8 mouse cellular contexts compared by ENCODE assay signal in the genomic region with DNA sequence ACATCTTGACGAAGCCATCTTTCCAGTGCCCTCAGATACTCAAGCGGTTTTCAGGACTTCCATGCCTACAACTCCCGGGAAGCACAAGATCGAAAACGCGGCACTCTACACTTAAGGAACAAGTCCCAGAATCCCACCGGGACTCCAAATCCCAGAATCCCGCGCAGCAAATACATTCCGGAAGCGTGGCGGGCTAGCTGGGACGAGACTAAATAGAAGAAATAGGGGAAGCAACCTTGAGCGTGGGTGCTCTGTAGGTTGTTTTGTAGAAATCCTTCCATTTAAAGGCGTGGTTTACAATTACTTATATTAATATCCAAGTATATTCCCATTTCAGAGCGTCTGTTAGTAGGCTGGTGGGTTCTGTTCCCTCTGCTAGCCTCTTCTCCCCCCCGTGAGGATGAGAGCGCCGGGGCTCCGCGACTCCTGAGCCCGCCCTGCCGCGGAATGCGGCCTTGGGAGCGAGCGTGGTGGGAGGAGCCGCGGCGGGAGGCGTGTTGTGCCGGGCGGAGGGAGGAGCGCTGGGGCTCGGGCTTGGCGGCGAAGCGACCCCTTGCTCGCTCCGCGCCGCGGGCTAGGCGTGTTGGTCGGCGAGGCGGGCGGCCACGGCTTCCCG. TPM values are rescaled to one million over a fixed set of nuclear protein-coding genes. Genes with fewer than 3 reads are reported as not detected.
DNase-seq lines count a peak whose midpoint lies in the region; ATAC-seq lines count a peak whose summit lies in the region.

A gene (plus strand): TSS at position 465 of the 616 bp plus-strand sequence.

- H3K9ac ChIP-seq in kidney, embryonic 15.5 days, result peak within 1 kb of the TSS; percentile 88

- H3K4me2 ChIP-seq in kidney, embryonic 15.5 days, result peak within 1 kb of the TSS; percentile 69

- H3K27me3 ChIP-seq in heart, embryonic 10.5 days (ENCODE audit: insufficient read depth, poor library complexity, severe bottlenecking), result no peaks in the 10 kb centered on the region
- no peaks in the 10 kb centered on the region for H3K27me3 ChIP-seq in kidney, embryonic 15.5 days

- peak within 1 kb of the TSS; percentile 98 for H3K27ac ChIP-seq in heart, embryonic 10.5 days
- peak within 1 kb of the TSS; percentile 88 for H3K27ac ChIP-seq in kidney, embryonic 15.5 days

- DNase-seq in B cell, adult 2 months, result peak; percentile 92 to 94
- peak; percentile 98 for DNase-seq in brain, adult 2 months (ENCODE audit: low read depth, low spot score)
- peak; percentile 96 for DNase-seq in heart, embryonic 10.5 days (ENCODE audit: low spot score)
- DNase-seq in liver, result peak; percentile 94
- DNase-seq in spleen, postnatal 4 days (ENCODE audit: low spot score in 2 of 2), result peak; percentile 91 to 96

- peak within 1 kb of the TSS; percentile 97 for H3K4me3 ChIP-seq in heart, embryonic 10.5 days
- peak within 1 kb of the TSS; percentile 94 for H3K4me3 ChIP-seq in kidney, embryonic 15.5 days (replicated peaks)

- under 1% methylated on average over 50 of the region's 50 CpGs for WGBS in heart, embryonic 10.5 days
- WGBS in kidney, embryonic 15.5 days, result under 1% methylated on average over 48 of the region's 50 CpGs

- peaks cover 23% of the 10 kb centered on the region for H3K4me1 ChIP-seq in heart, embryonic 10.5 days
- H3K4me1 ChIP-seq in kidney, embryonic 15.5 days, result peaks cover 38% of the 10 kb centered on the region

- peak; percentile 99 for ATAC-seq in erythroblast, adult 5-6 weeks (replicated peaks; ENCODE audit: low FRiP score, poor library complexity, severe bottlenecking)
- peak; percentile 98 for ATAC-seq in kidney, embryonic 15.5 days (replicated peaks; ENCODE audit: low FRiP score)
- peak; percentile 86 for ATAC-seq in monocyte, adult 5-6 weeks (replicated peaks; ENCODE audit: insufficient number of reproducible peaks, low FRiP score, low TSS enrichment, poor library complexity, severe bottlenecking)

- no peaks in the 10 kb centered on the region for H3K9me3 ChIP-seq in heart, embryonic 10.5 days
- no peaks in the 10 kb centered on the region for H3K9me3 ChIP-seq in kidney, embryonic 15.5 days (replicated peaks)

- H3K36me3 ChIP-seq in heart, embryonic 10.5 days, result no peaks in the 10 kb centered on the region
- no peaks in the 10 kb centered on the region for H3K36me3 ChIP-seq in kidney, embryonic 15.5 days

RNA-seq across cellular contexts. Expression of the gene that starts here (rescaled TPM):
- total RNA-seq in erythroblast, adult 5-6 weeks (2015; ENCODE audit: low replicate concordance), result 5.6 and 9.2 TPM in 2 replicates
- total RNA-seq in erythroblast, adult 5-6 weeks (2017; ENCODE audit: low replicate concordance), result 8.1 and 19.5 TPM in 2 replicates
- polyA plus RNA-seq in heart, embryonic 10.5 days (2016; fragmentation: Nextera tagmentation; extraction: Ambion mirVana), result 23.2 and 32.7 TPM in 2 replicates
- 39.7 and 40.5 TPM in 2 replicates for polyA plus RNA-seq in kidney, embryonic 15.5 days (2015; fragmentation: Nextera tagmentation; extraction: Ambion mirVana)
- 7.7 to 11.1 TPM (median 9.3 TPM) in 3 replicates for total RNA-seq in monocyte, adult 5-6 weeks (2017)

Comparison
In these comparisons a context has a peak if more than half of its experiments do, and no peak if none do; other contexts are left out.
1. Peak in every context shown above with its lines: DNase-seq, ATAC-seq, H3K4me3 ChIP-seq and H3K27ac ChIP-seq.